Mouse (Mus musculus) olfactory bulb, adult 2 months (tissue): Measurements from ENCODE around the gene Mrpl47. TPM values are rescaled to one million over a fixed set of nuclear protein-coding genes. Genes with fewer than 3 reads are reported as not detected.
"Not testable (repeated sequence)": the region's sequence is repeated elsewhere in the genome, so short reads cannot be mapped to it uniquely, and the experiment has no call there.

Experiments used
- H3K27ac ChIP-seq: fragments of 200-500 bp; 2 replicates; pipeline ENCODE4 v1.5.1; 2012; ENCODE audit warnings: low read depth, low read length; ENCODE audit not compliant: insufficient read depth
- H3K4me1 ChIP-seq: fragments of 200-500 bp; 2 replicates; pipeline ENCODE4 v1.6.1; 2012; ENCODE audit warnings: low read length; ENCODE audit not compliant: control insufficient read depth, insufficient read depth
- H3K4me3 ChIP-seq: fragments of 200-500 bp; 2 replicates; pipeline ENCODE4 v1.5.1; 2012; ENCODE audit warnings: mild to moderate bottlenecking, low read depth, low read length, moderate library complexity; ENCODE audit not compliant: insufficient read depth
- CTCF ChIP-seq: fragments of 200-500 bp; IDR thresholded peaks from 2 replicates; pipeline ENCODE4 v1.5.1; 2012; ENCODE audit warnings: low read depth, mild to moderate bottlenecking, low read length, moderate library complexity; ENCODE audit not compliant: insufficient read depth
- POLR2A ChIP-seq: fragments of 200-500 bp; IDR thresholded peaks from 2 replicates; pipeline ENCODE4 v1.6.1; 2012; ENCODE audit warnings: mild to moderate bottlenecking, low read depth, low read length, moderate library complexity; ENCODE audit not compliant: insufficient read depth
- WGBS: fragments of 180-500 bp; shearing (Covaris S2); methylation state at CpG from one replicate; pipeline ENCODE4 v1.1.7; 2018; 5-methylcytosine and 5-hydroxymethylcytosine counted together
- polyA plus RNA-seq: library from polyadenylated mRNA; stranded (reverse); fragments of >200 nt; gene quantifications from 2 replicates; pipeline ENCODE4 v1.2.4, GENCODE M21; 2012; ENCODE audit warnings: low replicate concordance; ENCODE audit not compliant: missing spikeins, insufficient read depth, insufficient read length

Gene Mrpl47
- polyA plus RNA-seq, 1 experiment: not detected

GRCm38 (mm10) chr3:32742276-32742780 lies 4.9 kb upstream of the Mrpl47 start:
- H3K4me3 ChIP-seq: no peak overlapping the region
- no peak overlapping the region for H3K27ac ChIP-seq
- H3K4me1 ChIP-seq: peaks cover 17% of the 10 kb centered on the region
- TF ChIP-seq CTCF: no peak
- no peak for TF ChIP-seq POLR2A
- 81% methylated on average over 2 of the region's 2 CpGs for WGBS

DNA sequence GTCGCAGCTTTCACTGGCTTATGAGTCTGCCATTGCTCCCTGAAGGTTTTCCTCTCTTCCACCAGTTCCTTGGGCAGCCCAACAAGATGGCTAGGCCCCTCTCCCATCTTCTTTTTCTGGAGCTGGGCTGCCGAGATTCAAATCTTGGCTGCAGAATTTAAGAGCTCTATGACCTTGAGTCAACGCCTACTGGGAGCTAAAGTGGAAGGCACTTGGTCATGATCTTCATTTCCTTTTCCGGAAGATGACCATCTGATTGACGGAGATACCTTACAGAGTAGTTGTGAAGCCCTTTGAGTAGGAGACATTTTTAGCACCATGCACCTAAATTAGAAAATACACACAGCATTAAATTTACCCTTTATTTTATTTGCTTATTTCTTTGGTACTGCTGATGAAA lies 1.1 kb upstream of the Mrpl47 start:
- peaks cover 9% of the 10 kb centered on the region for H3K4me1 ChIP-seq
- no peak for TF ChIP-seq POLR2A
- no peak for TF ChIP-seq CTCF
- WGBS: 91% methylated on average over 5 of the region's 5 CpGs
- H3K4me3 ChIP-seq: no peak overlapping the region
- H3K27ac ChIP-seq: no peak overlapping the region

GRCm38 (mm10) chr3:32736244-32737171 lies 897 bp downstream of the Mrpl47 start, which contains the start of gene Ndufb5:
Gene Ndufb5, plus strand, starts transcription at chr3:32736990.
- Histone ChIP-seq H3K4me3 (peak within 1 kb of the TSS; percentile 98), H3K4me1 (peaks cover 7% of the 10 kb centered on the region), H3K27ac (peak within 1 kb of the TSS; percentile 88)
- WGBS: under 1% methylated on average over 62 of the region's 62 CpGs
- peak; percentile 70 for TF ChIP-seq POLR2A
- no peak for TF ChIP-seq CTCF

DNA sequence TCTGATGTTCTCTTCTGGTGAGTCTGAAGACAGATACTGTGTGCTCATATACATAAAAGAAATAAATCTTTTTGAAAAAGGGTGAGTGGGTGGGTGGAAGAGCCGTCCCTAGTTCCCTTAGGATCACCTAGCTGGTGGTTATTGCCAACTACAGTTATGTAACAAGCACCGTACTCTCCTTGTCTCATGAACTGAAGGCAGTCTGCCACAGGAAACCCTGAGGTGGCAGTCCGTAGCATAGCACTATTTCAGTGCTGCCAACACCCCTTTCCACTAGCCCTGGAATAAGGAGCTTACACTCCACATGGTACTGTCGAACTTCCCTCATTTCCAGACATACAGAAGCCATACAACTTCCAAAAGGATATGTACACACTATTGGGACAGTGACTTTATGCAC lies 9.5 kb downstream of the Mrpl47 start:
- Histone ChIP-seq H3K4me1 (no peaks in the 10 kb centered on the region), H3K4me3 (no peak overlapping the region), H3K27ac (no peak overlapping the region)
- TF ChIP-seq POLR2A (no peak), CTCF (no peak)
- WGBS: 77% methylated on average over 4 of the region's 4 CpGs

DNA sequence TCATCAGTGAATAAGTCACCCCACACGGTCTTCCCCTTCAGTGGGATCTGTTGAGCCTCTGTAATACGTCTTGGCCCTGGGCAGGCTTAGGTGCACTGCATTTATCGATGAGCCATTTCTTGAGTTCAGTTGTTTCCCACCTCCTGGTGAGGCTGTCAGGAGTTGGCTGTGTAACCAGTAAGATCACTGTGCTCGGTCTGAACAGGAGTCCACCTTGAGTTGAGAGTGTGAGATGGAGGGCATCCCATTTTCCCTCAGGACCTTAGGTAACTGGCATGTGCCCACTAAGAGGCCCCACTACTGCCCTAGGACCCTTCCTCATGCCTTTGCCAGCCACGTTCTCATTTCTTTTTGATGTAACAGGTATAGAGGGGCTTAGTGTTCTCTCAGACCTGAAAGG lies 11.5 kb downstream of the Mrpl47 start:
- Histone ChIP-seq H3K4me1 (no peaks in the 10 kb centered on the region), H3K4me3 (no peak overlapping the region), H3K27ac (no peak overlapping the region)
- 84% methylated on average over 5 of the region's 5 CpGs for WGBS
- TF ChIP-seq POLR2A: no peak
- no peak for TF ChIP-seq CTCF

DNA sequence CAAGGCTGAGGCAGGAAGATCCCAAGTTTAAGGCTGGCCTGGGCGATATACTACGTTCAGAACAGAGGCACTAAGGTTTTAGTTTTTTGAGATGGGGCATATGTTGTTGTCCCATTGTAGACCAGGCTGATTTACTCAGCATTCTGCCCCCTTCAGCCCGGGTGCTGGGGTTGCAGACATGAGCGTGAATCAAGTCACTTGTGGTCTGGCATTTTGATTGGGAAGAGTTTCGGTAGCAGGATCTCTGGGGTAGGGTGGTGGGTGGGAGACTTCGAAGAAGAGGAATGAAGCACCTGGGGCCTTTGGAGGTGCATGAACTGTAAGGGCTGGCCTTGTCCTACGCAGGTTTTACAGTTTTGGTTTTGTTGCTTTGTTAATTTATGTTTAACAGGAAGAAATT lies 13.2 kb downstream of the Mrpl47 start:
- no peak overlapping the region for H3K4me3 ChIP-seq
- H3K27ac ChIP-seq: no peak overlapping the region
- no peaks in the 10 kb centered on the region for H3K4me1 ChIP-seq
- TF ChIP-seq POLR2A (no peak), CTCF (no peak)
- WGBS: 95% methylated on average over 7 of the region's 7 CpGs

DNA sequence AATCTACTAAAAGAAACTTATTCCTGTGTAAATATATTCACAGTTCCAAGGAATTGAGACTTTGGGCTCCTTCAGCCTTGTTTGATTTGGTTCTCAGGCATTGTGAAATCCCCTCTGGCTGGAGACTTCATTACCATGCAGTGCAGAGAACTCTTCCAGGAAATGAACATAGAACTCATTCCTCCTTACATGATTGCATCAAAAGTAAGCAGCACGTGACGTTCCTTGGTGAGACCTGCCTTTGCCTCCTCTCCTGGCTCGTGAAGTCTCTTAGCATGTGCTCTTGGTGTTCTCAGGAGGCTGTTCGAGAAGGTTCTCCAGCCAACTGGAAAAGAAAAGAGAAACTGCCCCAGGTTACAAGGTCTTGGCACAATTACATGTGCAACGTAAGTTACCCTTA lies 19.1 kb downstream of the Mrpl47 start:
- TF ChIP-seq CTCF (no peak), POLR2A (no peak)
- Histone ChIP-seq H3K27ac (no peak overlapping the region), H3K4me3 (no peak overlapping the region), H3K4me1 (no peaks in the 10 kb centered on the region)
- 84% methylated on average over 5 of the region's 5 CpGs for WGBS

GRCm38 (mm10) chr3:32717403-32717802 lies 20.0 kb downstream of the Mrpl47 start:
- H3K27ac ChIP-seq, H3K4me3 ChIP-seq, H3K4me1 ChIP-seq: not testable (repeated sequence)
- WGBS: 93% methylated on average over 6 of the region's 6 CpGs

GRCm38 (mm10) chr3:32713711-32714110 lies 23.7 kb downstream of the Mrpl47 start:
- Histone ChIP-seq H3K4me1 (peaks cover 2% of the 10 kb centered on the region; the same call in 1 of the 2 replicates), H3K4me3 (no peak overlapping the region), H3K27ac (no peak overlapping the region)
- no peak for TF ChIP-seq CTCF
- no peak for TF ChIP-seq POLR2A
- 88% methylated on average over 3 of the region's 3 CpGs for WGBS
